In genomic region chr2:45239501-45240292, GRCm38 (mm10) we compare ENCODE assay signal across 10 mouse cellular contexts.
DNase-seq lines count a peak whose midpoint lies in the region; ATAC-seq and TF ChIP-seq lines count a peak whose summit lies in the region.
"Had no signal": no experiment of that assay in that cellular context is flagged by ENCODE, and none has a peak within 500 bp of the region (broad histone marks: within the 10 kb centered on the region; RNA-seq: fewer than 3 reads in every experiment).

No protein-coding gene starts in this region.

- no peak for TF ChIP-seq CTCF in thymus, adult 2 months (IDR thresholded peaks at IDR 0.05; ENCODE audit: borderline replicate concordance, control insufficient read depth, extremely low read depth, insufficient read depth, low read length, poor library complexity)

- TF ChIP-seq POLR2A in thymus, adult 2 months (IDR thresholded peaks at IDR 0.05; ENCODE audit: control insufficient read depth, extremely low read depth, insufficient read depth, low read length, poor library complexity) = no peak

- WGBS in thymus, adult 2 months = 23% methylated on average over 16 of the region's 16 CpGs
- WGBS in liver, embryonic 13.5 days (ENCODE audit: insufficient replicate concordance) = 15% methylated on average over 16 of the region's 16 CpGs
- 90% methylated on average over 16 of the region's 16 CpGs for WGBS in midbrain, embryonic 14.5 days

- peak overlapping the region; percentile 10 for H3K4me3 ChIP-seq in erythroblast, embryonic 14.5 days (replicated peaks)
- no peak overlapping the region for H3K4me3 ChIP-seq in thymus, adult 2 months (ENCODE audit: control insufficient read depth, insufficient read depth, low read length)
- H3K4me3 ChIP-seq in liver, embryonic 13.5 days (replicated peaks) = no peak overlapping the region
- no peak overlapping the region for H3K4me3 ChIP-seq in midbrain, embryonic 14.5 days (replicated peaks; ENCODE audit: low read depth, low read length)
- H3K4me3 ChIP-seq: midbrain, embryonic 12.5 days had no signal

- peak; percentile 24 for DNase-seq in thymus, adult 2 months
- no peak for DNase-seq in thymus, postnatal 4 days
- DNase-seq in liver, embryonic 13.5 days = peak; percentile 40
- DNase-seq in spleen, postnatal 36 days (ENCODE audit: low spot score in 2 of 2) = no peak
- no peak for DNase-seq in midbrain, embryonic 14.5 days
- DNase-seq: embryo, embryonic 11 days had no signal

- H3K9ac ChIP-seq in liver, embryonic 13.5 days = no peak overlapping the region
- H3K9ac ChIP-seq in midbrain, embryonic 14.5 days (replicated peaks; ENCODE audit: low read length) = no peak overlapping the region
- H3K9ac ChIP-seq: midbrain, embryonic 12.5 days had no signal

- H3K27ac ChIP-seq in thymus, adult 2 months (ENCODE audit: control insufficient read depth, insufficient read depth, low read length) = peak overlapping the region; percentile 25; the same call in 1 of the 2 replicates
- peak overlapping the region; percentile 58 for H3K27ac ChIP-seq in liver, embryonic 13.5 days
- no peak overlapping the region for H3K27ac ChIP-seq in midbrain, embryonic 14.5 days (replicated peaks; ENCODE audit: low read depth, low read length)
- H3K27ac ChIP-seq: midbrain, embryonic 12.5 days had no signal

- no peak for ATAC-seq in erythroblast, adult 5-6 weeks (replicated peaks; ENCODE audit: low FRiP score, poor library complexity, severe bottlenecking)
- ATAC-seq in liver, embryonic 13.5 days (ENCODE audit: low read depth) = peak; percentile 88
- no peak for ATAC-seq in frontal cortex, adult (ENCODE audit: low TSS enrichment)
- ATAC-seq in midbrain, embryonic 14.5 days (ENCODE audit: low FRiP score, low TSS enrichment) = no peak

- H3K27me3 ChIP-seq in erythroblast, embryonic 14.5 days (ENCODE audit: control insufficient read depth) = no peaks in the 10 kb centered on the region
- H3K27me3 ChIP-seq in thymus, adult 2 months (ENCODE audit: control insufficient read depth, insufficient read depth, low read length) = no peaks in the 10 kb centered on the region
- no peaks in the 10 kb centered on the region for H3K27me3 ChIP-seq in liver, embryonic 13.5 days
- no peaks in the 10 kb centered on the region for H3K27me3 ChIP-seq in midbrain, embryonic 14.5 days (ENCODE audit: control insufficient read depth, insufficient read depth, low read length)
- H3K27me3 ChIP-seq: midbrain, embryonic 12.5 days had no signal

- H3K4me1 ChIP-seq in erythroblast, embryonic 14.5 days (ENCODE audit: control insufficient read depth) = peaks cover 15% of the 10 kb centered on the region
- no peaks in the 10 kb centered on the region for H3K4me1 ChIP-seq in thymus, adult 2 months (replicated peaks; ENCODE audit: control insufficient read depth, insufficient read depth, low read length)
- H3K4me1 ChIP-seq in liver, embryonic 13.5 days (replicated peaks) = peaks cover 23% of the 10 kb centered on the region
- H3K4me1 ChIP-seq in midbrain, embryonic 14.5 days (ENCODE audit: control insufficient read depth, insufficient read depth, low read length) = no peaks in the 10 kb centered on the region
- H3K4me1 ChIP-seq: midbrain, embryonic 12.5 days had no signal

- H3K9me3 ChIP-seq in erythroblast, embryonic 14.5 days (ENCODE audit: control insufficient read depth, low read length) = no peaks in the 10 kb centered on the region
- H3K9me3 ChIP-seq in liver, embryonic 13.5 days (replicated peaks) = no peaks in the 10 kb centered on the region
- H3K9me3 ChIP-seq in midbrain, embryonic 14.5 days (ENCODE audit: control insufficient read depth, low read length) = no peaks in the 10 kb centered on the region
- H3K9me3 ChIP-seq: midbrain, embryonic 12.5 days had no signal

- H3K4me2 ChIP-seq in liver, embryonic 13.5 days = peak overlapping the region; percentile 43
- H3K4me2 ChIP-seq in midbrain, embryonic 14.5 days (ENCODE audit: low read length) = no peak overlapping the region
- H3K4me2 ChIP-seq: midbrain, embryonic 12.5 days had no signal

- no peaks in the 10 kb centered on the region for H3K36me3 ChIP-seq in erythroblast, embryonic 14.5 days (ENCODE audit: control insufficient read depth)
- no peaks in the 10 kb centered on the region for H3K36me3 ChIP-seq in thymus, adult 2 months (ENCODE audit: control insufficient read depth, insufficient read depth, low read length)
- H3K36me3 ChIP-seq in liver, embryonic 13.5 days = no peaks in the 10 kb centered on the region
- no peaks in the 10 kb centered on the region for H3K36me3 ChIP-seq in midbrain, embryonic 14.5 days (ENCODE audit: control insufficient read depth, insufficient read depth, low read length)
- H3K36me3 ChIP-seq: midbrain, embryonic 12.5 days had no signal

Comparison
In these comparisons a context has a peak if more than half of its experiments do, and no peak if none do; other contexts are left out.
1. DNase-seq: peak in thymus, adult 2 months (single experiment) and liver, embryonic 13.5 days (single experiment); none in thymus, postnatal 4 days (single experiment), spleen, postnatal 36 days (0 of 2) and midbrain, embryonic 14.5 days (single experiment).